Mouse (Mus musculus) CD4-positive naive resting alpha-beta T cell, adult 76 days (primary cell): ENCODE measurements around the gene Ly6g6d. TPM values are rescaled to one million over a fixed set of nuclear protein-coding genes. Genes with fewer than 3 reads are reported as not detected.

Experiments used
- total RNA-seq: library from RNA; stranded (reverse); gene quantifications from one replicate; pipeline ENCODE4 v1.2.4, GENCODE M21; 2023

Gene Ly6g6d
- total RNA-seq, result not detected

GRCm38 (mm10) chr17:35077786-35078233 is at the start of gene Ly6g6d:
TSS of gene Ly6g6d (minus strand) at chr17:35078065.

GRCm38 (mm10) chr17:35126206-35126611 is 48.3 kb upstream of the Ly6g6d start, which contains the start of gene D17H6S53E:
TSS of gene D17H6S53E (plus strand) at chr17:35126373.

GRCm38 (mm10) chr17:35121871-35122303 is 44.0 kb upstream of the Ly6g6d start, which contains the start of gene Csnk2b:
TSS of gene Csnk2b (minus strand) at chr17:35122053.

GRCm38 (mm10) chr17:35121143-35121799 is 43.4 kb upstream of the Ly6g6d start, which contains the start of gene Gpank1:
TSS of gene Gpank1 (plus strand) at chr17:35121455.

GRCm38 (mm10) chr17:35115046-35116019 is 37.5 kb upstream of the Ly6g6d start, which contains the start of gene Ly6g5b:
TSS of gene Ly6g5b (minus strand) at chr17:35115428.

GRCm38 (mm10) chr17:35108097-35108496 is 30.2 kb upstream of the Ly6g6d start, which contains the start of gene Ly6g5c:
TSS of gene Ly6g5c (plus strand) at chr17:35108279.

GRCm38 (mm10) chr17:35088825-35089644 is 11.2 kb upstream of the Ly6g6d start, which contains the start of gene Abhd16a:
TSS of gene Abhd16a (plus strand) at chr17:35089263.

GRCm38 (mm10) chr17:35085208-35085865 is 7.5 kb upstream of the Ly6g6d start, which contains the start of gene Ly6g6f:
TSS of gene Ly6g6f (minus strand) at chr17:35085610.

GRCm38 (mm10) chr17:35076507-35077176 is 1.2 kb downstream of the Ly6g6d start, which contains the start of gene Ly6g6e:
TSS of gene Ly6g6e (plus strand) at chr17:35076902.

GRCm38 (mm10) chr17:35066084-35066483 is 11.8 kb downstream of the Ly6g6d start, which contains the start of gene Mpig6b:
TSS of gene Mpig6b (minus strand) at chr17:35066184.

GRCm38 (mm10) chr17:35064951-35065947 is 12.6 kb downstream of the Ly6g6d start, which contains the start of gene Ly6g6c:
TSS of gene Ly6g6c (plus strand) at chr17:35065388.

GRCm38 (mm10) chr17:35058911-35059892 is 18.7 kb downstream of the Ly6g6d start, which contains the start of gene Ddah2:
TSS of gene Ddah2 (plus strand) at chr17:35059035.

GRCm38 (mm10) chr17:35049561-35050016 is 28.3 kb downstream of the Ly6g6d start, which contains the start of gene Clic1:
TSS of gene Clic1 (plus strand) at chr17:35049966.

GRCm38 (mm10) chr17:35046681-35047455 is 31.0 kb downstream of the Ly6g6d start, which contains the start of gene Msh5:
TSS of gene Msh5 (minus strand) at chr17:35046745.

GRCm38 (mm10) chr17:35027277-35028068 is 50.4 kb downstream of the Ly6g6d start, which contains the start of gene Sapcd1:
TSS of gene Sapcd1 (minus strand) at chr17:35028016.

